ENCODE assay signal across 24 mouse cellular contexts in genomic region chr16:38789016-38789415, GRCm38 (mm10). TPM values are rescaled to one million over a fixed set of nuclear protein-coding genes. Genes with fewer than 3 reads are reported as not detected.
"Had no signal": no experiment of that assay in that cellular context is flagged by ENCODE, and none has a peak within 500 bp of the region (broad histone marks: within the 10 kb centered on the region; RNA-seq: fewer than 3 reads in every experiment).

No protein-coding gene starts in this region.

- ATAC-seq: liver, postnatal 0 days; lung, postnatal 0 days; midbrain, embryonic 13.5 days; midbrain, embryonic 15.5 days had no signal

- H3K36me3 ChIP-seq: liver, embryonic 15.5 days; lung, embryonic 15.5 days; midbrain, embryonic 13.5 days; midbrain, embryonic 15.5 days; neural tube, embryonic 12.5 days had no signal

- H3K9me3 ChIP-seq: liver, embryonic 15.5 days; lung, embryonic 15.5 days; megakaryocyte, embryonic 14.5 days; midbrain, embryonic 13.5 days; midbrain, embryonic 15.5 days; neural tube, embryonic 12.5 days had no signal

- H3K9ac ChIP-seq: liver, embryonic 15.5 days; liver, postnatal 0 days; lung, embryonic 15.5 days; midbrain, embryonic 13.5 days; midbrain, embryonic 15.5 days; neural tube, embryonic 12.5 days had no signal

- H3K4me2 ChIP-seq: liver, embryonic 15.5 days; lung, embryonic 15.5 days; midbrain, embryonic 11.5 days; midbrain, embryonic 13.5 days; midbrain, embryonic 15.5 days; neural tube, embryonic 12.5 days had no signal

- H3K27ac ChIP-seq: liver, embryonic 15.5 days; lung, embryonic 15.5 days; macrophage; midbrain, embryonic 13.5 days; midbrain, embryonic 15.5 days; neural tube, embryonic 12.5 days had no signal

- H3K27me3 ChIP-seq: lung, embryonic 15.5 days; midbrain, embryonic 13.5 days; midbrain, embryonic 15.5 days; neural tube, embryonic 12.5 days had no signal

- DNase-seq: liver, postnatal 0 days; lung, adult 2 months; lung, postnatal 14 days; lung, postnatal 36 days; right cerebral cortex, postnatal 14 days; thymus, adult 18-20 months; thymus, postnatal 25 days; thymus, postnatal 4 days had no signal

- H3K4me3 ChIP-seq: liver, embryonic 15.5 days; lung, embryonic 15.5 days; megakaryocyte, embryonic 14.5 days; midbrain, embryonic 13.5 days; midbrain, embryonic 15.5 days; neural tube, embryonic 12.5 days had no signal

- H3K4me1 ChIP-seq: liver, embryonic 15.5 days; megakaryocyte, embryonic 14.5 days; midbrain, embryonic 13.5 days; midbrain, embryonic 15.5 days; neural tube, embryonic 12.5 days had no signal

RNA-seq across cellular contexts. Expression of gene Upk1b, which starts 11.1 kb away (rescaled TPM):
- total RNA-seq: monocyte, adult 5-6 weeks had no signal
- polyA plus RNA-seq: macrophage; neural tube, embryonic 14.5 days had no signal

RNA-seq across cellular contexts. Expression of gene 4930435E12Rik, which starts 39.5 kb away (rescaled TPM):
- total RNA-seq: midbrain, postnatal 0 days; monocyte, adult 5-6 weeks; neutrophil, adult 5-6 weeks had no signal
- polyA plus RNA-seq: liver, embryonic 15.5 days; liver, postnatal 0 days; lung, adult 2 months; lung, embryonic 15.5 days; lung, postnatal 0 days; macrophage; midbrain, embryonic 11.5 days; midbrain, embryonic 13.5 days; midbrain, embryonic 15.5 days; midbrain, postnatal 0 days; neural tube, embryonic 12.5 days; neural tube, embryonic 14.5 days; stomach, embryonic 14.5 days; stomach, embryonic 16.5 days; urinary bladder, adult 2 months had no signal
